Mouse (Mus musculus): ENCODE results near the gene Rexo5. TPM values are rescaled to one million over a fixed set of nuclear protein-coding genes. Genes with fewer than 3 reads are reported as not detected.

The Rexo5 gene
- polyA plus RNA-seq, 1 experiment from 2014 or later: 17.2 TPM

GRCm38 (mm10) chr7:119864500-119864899 is 70.7 kb downstream of the Rexo5 start:
- WGBS: 67% methylated on average over 5 of the region's 5 CpGs
- Histone ChIP-seq H3K4me2 (ENCODE audit: low read depth, low read length) (no peak overlapping the region), H3K9ac (ENCODE audit: low read depth, low read length) (no peak overlapping the region), H3K27ac (ENCODE audit: low read length) (no peak overlapping the region), H3K27me3 (replicated peaks; ENCODE audit: control insufficient read depth, insufficient read depth, low read length) (no peaks in the 10 kb centered on the region), H3K9me3 (ENCODE audit: control insufficient read depth, low read length) (no peaks in the 10 kb centered on the region), H3K4me3 (ENCODE audit: low read length) (no peak overlapping the region), H3K4me1 (ENCODE audit: control insufficient read depth, insufficient read depth, low read length) (peaks cover 20% of the 10 kb centered on the region), H3K36me3 (ENCODE audit: control insufficient read depth, insufficient read depth, low read length) (no peaks in the 10 kb centered on the region)
- ATAC-seq: no peak

- Histone ChIP-seq H3K36me3 (ENCODE audit: control insufficient read depth, insufficient read depth, low read length) (no peaks in the 10 kb centered on the region), H3K27me3 (replicated peaks; ENCODE audit: control insufficient read depth, insufficient read depth, low read length) (no peaks in the 10 kb centered on the region), H3K4me1 (ENCODE audit: control insufficient read depth, insufficient read depth, low read length) (peaks cover 13% of the 10 kb centered on the region), H3K27ac (ENCODE audit: low read length) (no peak overlapping the region), H3K4me2 (ENCODE audit: low read depth, low read length) (no peak overlapping the region), H3K9me3 (ENCODE audit: control insufficient read depth, low read length) (no peaks in the 10 kb centered on the region), H3K4me3 (ENCODE audit: low read length) (no peak overlapping the region), H3K9ac (ENCODE audit: low read depth, low read length) (no peak overlapping the region)
- 54% methylated on average over 1 of the region's 1 CpGs for WGBS
- ATAC-seq: no peak
Measured at GRCm38 (mm10) chr7:119866136-119866535, 72.3 kb downstream of the Rexo5 start.

- H3K4me2 ChIP-seq (ENCODE audit: low read depth, low read length): no peak overlapping the region
- no peak overlapping the region for H3K9ac ChIP-seq (ENCODE audit: low read depth, low read length)
- no peaks in the 10 kb centered on the region for H3K9me3 ChIP-seq (ENCODE audit: control insufficient read depth, low read length)
- no peak for ATAC-seq
- no peaks in the 10 kb centered on the region for H3K4me1 ChIP-seq (ENCODE audit: control insufficient read depth, insufficient read depth, low read length)
- H3K27me3 ChIP-seq (replicated peaks; ENCODE audit: control insufficient read depth, insufficient read depth, low read length): no peaks in the 10 kb centered on the region
- H3K36me3 ChIP-seq (ENCODE audit: control insufficient read depth, insufficient read depth, low read length): no peaks in the 10 kb centered on the region
- no peak overlapping the region for H3K27ac ChIP-seq (ENCODE audit: low read length)
- H3K4me3 ChIP-seq (ENCODE audit: low read length): no peak overlapping the region
- WGBS: 96% methylated on average over 4 of the region's 4 CpGs
Measured at GRCm38 (mm10) chr7:119872204-119872603, 78.4 kb downstream of the Rexo5 start.

GRCm38 (mm10) chr7:119873050-119873449 is 79.2 kb downstream of the Rexo5 start:
- H3K36me3 ChIP-seq (ENCODE audit: control insufficient read depth, insufficient read depth, low read length): no peaks in the 10 kb centered on the region
- no peaks in the 10 kb centered on the region for H3K4me1 ChIP-seq (ENCODE audit: control insufficient read depth, insufficient read depth, low read length)
- WGBS: 55% methylated on average over 2 of the region's 2 CpGs
- H3K27ac ChIP-seq (ENCODE audit: low read length): no peak overlapping the region
- H3K4me3 ChIP-seq (ENCODE audit: low read length): no peak overlapping the region
- H3K27me3 ChIP-seq (replicated peaks; ENCODE audit: control insufficient read depth, insufficient read depth, low read length): no peaks in the 10 kb centered on the region
- ATAC-seq: no peak
- no peak overlapping the region for H3K4me2 ChIP-seq (ENCODE audit: low read depth, low read length)
- H3K9me3 ChIP-seq (ENCODE audit: control insufficient read depth, low read length): no peaks in the 10 kb centered on the region
- H3K9ac ChIP-seq (ENCODE audit: low read depth, low read length): no peak overlapping the region

- Histone ChIP-seq H3K4me3 (ENCODE audit: low read length) (no peak overlapping the region), H3K27ac (ENCODE audit: low read length) (no peak overlapping the region), H3K4me1 (ENCODE audit: control insufficient read depth, insufficient read depth, low read length) (0 out of 2 replicates have a peak, but pooled peaks cover 2% of the 10 kb centered on the region), H3K4me2 (ENCODE audit: low read depth, low read length) (no peak overlapping the region), H3K9ac (ENCODE audit: low read depth, low read length) (no peak overlapping the region), H3K27me3 (replicated peaks; ENCODE audit: control insufficient read depth, insufficient read depth, low read length) (no peaks in the 10 kb centered on the region), H3K9me3 (ENCODE audit: control insufficient read depth, low read length) (no peaks in the 10 kb centered on the region), H3K36me3 (ENCODE audit: control insufficient read depth, insufficient read depth, low read length) (no peaks in the 10 kb centered on the region)
- ATAC-seq: no peak
- 59% methylated on average over 3 of the region's 3 CpGs for WGBS
Measured at GRCm38 (mm10) chr7:119875776-119876440, 82.1 kb downstream of the Rexo5 start.

- Histone ChIP-seq H3K9me3 (ENCODE audit: control insufficient read depth, low read length) (no peaks in the 10 kb centered on the region), H3K4me3 (ENCODE audit: low read length) (no peak overlapping the region), H3K9ac (ENCODE audit: low read depth, low read length) (no peak overlapping the region), H3K27me3 (replicated peaks; ENCODE audit: control insufficient read depth, insufficient read depth, low read length) (no peaks in the 10 kb centered on the region), H3K4me1 (ENCODE audit: control insufficient read depth, insufficient read depth, low read length) (0 out of 2 replicates have a peak, but pooled peaks cover 2% of the 10 kb centered on the region), H3K4me2 (ENCODE audit: low read depth, low read length) (no peak overlapping the region), H3K27ac (ENCODE audit: low read length) (no peak overlapping the region), H3K36me3 (ENCODE audit: control insufficient read depth, insufficient read depth, low read length) (no peaks in the 10 kb centered on the region)
- ATAC-seq: 0 out of 2 replicates have a peak, but pooled peaks have one; percentile 31
- 95% methylated on average over 4 of the region's 4 CpGs for WGBS
Measured at GRCm38 (mm10) chr7:119879171-119879570, 85.4 kb downstream of the Rexo5 start.

GRCm38 (mm10) chr7:119880345-119880744 is 86.5 kb downstream of the Rexo5 start:
- Histone ChIP-seq H3K36me3 (ENCODE audit: control insufficient read depth, insufficient read depth, low read length) (no peaks in the 10 kb centered on the region), H3K4me1 (ENCODE audit: control insufficient read depth, insufficient read depth, low read length) (0 out of 2 replicates have a peak, but pooled peaks cover 2% of the 10 kb centered on the region), H3K27me3 (replicated peaks; ENCODE audit: control insufficient read depth, insufficient read depth, low read length) (no peaks in the 10 kb centered on the region), H3K9ac (ENCODE audit: low read depth, low read length) (no peak overlapping the region), H3K27ac (ENCODE audit: low read length) (peak overlapping the region; percentile 58), H3K4me2 (ENCODE audit: low read depth, low read length) (peak overlapping the region; percentile 22; the same call in 1 of the 2 replicates), H3K9me3 (ENCODE audit: control insufficient read depth, low read length) (no peaks in the 10 kb centered on the region), H3K4me3 (ENCODE audit: low read length) (no peak overlapping the region)
- peak; percentile 77 for ATAC-seq
- WGBS: 67% methylated on average over 5 of the region's 5 CpGs

- Histone ChIP-seq H3K4me1 (ENCODE audit: control insufficient read depth, insufficient read depth, low read length) (0 out of 2 replicates have a peak, but pooled peaks cover 2% of the 10 kb centered on the region), H3K9me3 (ENCODE audit: control insufficient read depth, low read length) (no peaks in the 10 kb centered on the region), H3K4me3 (ENCODE audit: low read length) (no peak overlapping the region), H3K9ac (ENCODE audit: low read depth, low read length) (no peak overlapping the region), H3K27ac (ENCODE audit: low read length) (peak overlapping the region; percentile 58), H3K27me3 (replicated peaks; ENCODE audit: control insufficient read depth, insufficient read depth, low read length) (no peaks in the 10 kb centered on the region), H3K4me2 (ENCODE audit: low read depth, low read length) (no peak overlapping the region), H3K36me3 (ENCODE audit: control insufficient read depth, insufficient read depth, low read length) (0 out of 2 replicates have a peak, but pooled peaks cover 2% of the 10 kb centered on the region)
- peak; percentile 89 for ATAC-seq
- 61% methylated on average over 2 of the region's 2 CpGs for WGBS
Measured at GRCm38 (mm10) chr7:119881229-119881628, 87.4 kb downstream of the Rexo5 start.

GRCm38 (mm10) chr7:119887887-119888286 is 94.1 kb downstream of the Rexo5 start:
- Histone ChIP-seq H3K27me3 (replicated peaks; ENCODE audit: control insufficient read depth, insufficient read depth, low read length) (no peaks in the 10 kb centered on the region), H3K27ac (ENCODE audit: low read length) (no peak overlapping the region), H3K9me3 (ENCODE audit: control insufficient read depth, low read length) (no peaks in the 10 kb centered on the region), H3K4me1 (ENCODE audit: control insufficient read depth, insufficient read depth, low read length) (no peaks in the 10 kb centered on the region), H3K4me2 (ENCODE audit: low read depth, low read length) (no peak overlapping the region), H3K9ac (ENCODE audit: low read depth, low read length) (no peak overlapping the region), H3K4me3 (ENCODE audit: low read length) (no peak overlapping the region), H3K36me3 (ENCODE audit: control insufficient read depth, insufficient read depth, low read length) (0 out of 2 replicates have a peak, but pooled peaks cover 5% of the 10 kb centered on the region)
- ATAC-seq: no peak
- 85% methylated on average over 4 of the region's 4 CpGs for WGBS

Measured in intestine, embryonic 16.5 days (tissue).